Mouse (Mus musculus) neural tube, embryonic 13.5 days (tissue): ENCODE measurements around the gene Flad1. TPM values are rescaled to one million over a fixed set of nuclear protein-coding genes. Genes with fewer than 3 reads are reported as not detected.

ENCODE experiments used
- ATAC-seq: fragments of 200-750 bp; cut with Nextera tagmentation; 2 replicates; pipeline ENCODE4 v1.8.0; 2017; ENCODE audit warnings: low read depth, mild to moderate bottlenecking, moderate TSS enrichment, moderate library complexity
- H3K27ac ChIP-seq: fragments of 300-500 bp; sonication (generic); replicated peaks from 2 replicates; pipeline ENCODE4 v1.5.1; 2015; ENCODE audit warnings: moderate library complexity, mild to moderate bottlenecking, inconsistent platforms
- H3K27me3 ChIP-seq: fragments of 300-500 bp; sonication (generic); 2 replicates; pipeline ENCODE4 v1.6.1; 2015; ENCODE audit warnings: mild to moderate bottlenecking, inconsistent platforms
- H3K36me3 ChIP-seq: fragments of 300-500 bp; sonication (generic); 2 replicates; pipeline ENCODE4 v1.6.1; 2015; ENCODE audit warnings: mild to moderate bottlenecking, inconsistent platforms
- H3K4me1 ChIP-seq: fragments of 300-500 bp; sonication (generic); replicated peaks from 2 replicates; pipeline ENCODE4 v1.6.1; 2015; ENCODE audit warnings: inconsistent platforms
- H3K4me2 ChIP-seq: fragments of 300-500 bp; sonication (generic); 2 replicates; pipeline ENCODE4 v1.6.1; 2015; ENCODE audit warnings: inconsistent platforms, mild to moderate bottlenecking, moderate library complexity
- H3K4me3 ChIP-seq: fragments of 300-500 bp; sonication (generic); 2 replicates; pipeline ENCODE4 v1.5.1; 2015; ENCODE audit warnings: mild to moderate bottlenecking, inconsistent platforms
- H3K9ac ChIP-seq: fragments of 300-500 bp; sonication (generic); 2 replicates; pipeline ENCODE4 v1.6.1; 2015; ENCODE audit warnings: moderate library complexity, mild to moderate bottlenecking, inconsistent platforms
- H3K9me3 ChIP-seq: fragments of 300-500 bp; sonication (generic); 2 replicates; pipeline ENCODE4 v1.6.1; 2016; ENCODE audit warnings: inconsistent platforms
- WGBS: fragments of 180-500 bp; shearing (Covaris S2); methylation state at CpG from one replicate; pipeline ENCODE4 v1.1.7; 2015; 5-methylcytosine and 5-hydroxymethylcytosine counted together
- polyA plus RNA-seq: library from polyadenylated mRNA; unstranded; fragments of >200 nt; fragmentation: Nextera tagmentation; extraction: Ambion mirVana; gene quantifications from 2 replicates; pipeline ENCODE4 v1.2.1, GENCODE M21; 2015

Flad1 gene
- polyA plus RNA-seq, 1 experiment from 2014 or later, result 33.2 TPM

GRCm38 (mm10) chr3:89393605-89394004 lies 18.1 kb downstream of the Flad1 start:
- Histone ChIP-seq H3K27ac (peak overlapping the region; percentile 68), H3K4me3 (peak overlapping the region; percentile 51), H3K9ac (peak overlapping the region; percentile 73), H3K27me3 (peaks cover 32% of the 10 kb centered on the region), H3K4me1 (peaks cover 70% of the 10 kb centered on the region), H3K9me3 (no peaks in the 10 kb centered on the region), H3K36me3 (no peaks in the 10 kb centered on the region), H3K4me2 (peak overlapping the region; percentile 99)
- peak; percentile 91 for ATAC-seq
- under 1% methylated on average over 15 of the region's 15 CpGs for WGBS

GRCm38 (mm10) chr3:89392871-89393311 lies 18.8 kb downstream of the Flad1 start:
- H3K4me2 ChIP-seq, result peak overlapping the region; percentile 99
- 0% methylated on average over 18 of the region's 24 CpGs for WGBS
- peak overlapping the region; percentile 51 for H3K4me3 ChIP-seq
- no peak for ATAC-seq
- H3K27ac ChIP-seq, result no peak overlapping the region
- H3K9me3 ChIP-seq, result no peaks in the 10 kb centered on the region
- peaks cover 73% of the 10 kb centered on the region for H3K4me1 ChIP-seq
- peaks cover 32% of the 10 kb centered on the region for H3K27me3 ChIP-seq
- peak overlapping the region; percentile 71; the same call in 1 of the 2 replicates for H3K9ac ChIP-seq
- no peaks in the 10 kb centered on the region for H3K36me3 ChIP-seq

- Histone ChIP-seq H3K4me3 (peak overlapping the region; percentile 51), H3K27me3 (peaks cover 32% of the 10 kb centered on the region), H3K36me3 (no peaks in the 10 kb centered on the region), H3K4me2 (peak overlapping the region; percentile 99), H3K9ac (peak overlapping the region; percentile 71), H3K27ac (no peak overlapping the region), H3K9me3 (no peaks in the 10 kb centered on the region), H3K4me1 (peaks cover 71% of the 10 kb centered on the region)
- no peak for ATAC-seq
- under 1% methylated on average over 54 of the region's 56 CpGs for WGBS
Measured at GRCm38 (mm10) chr3:89391663-89392511, 19.8 kb downstream of the Flad1 start.

DNA sequence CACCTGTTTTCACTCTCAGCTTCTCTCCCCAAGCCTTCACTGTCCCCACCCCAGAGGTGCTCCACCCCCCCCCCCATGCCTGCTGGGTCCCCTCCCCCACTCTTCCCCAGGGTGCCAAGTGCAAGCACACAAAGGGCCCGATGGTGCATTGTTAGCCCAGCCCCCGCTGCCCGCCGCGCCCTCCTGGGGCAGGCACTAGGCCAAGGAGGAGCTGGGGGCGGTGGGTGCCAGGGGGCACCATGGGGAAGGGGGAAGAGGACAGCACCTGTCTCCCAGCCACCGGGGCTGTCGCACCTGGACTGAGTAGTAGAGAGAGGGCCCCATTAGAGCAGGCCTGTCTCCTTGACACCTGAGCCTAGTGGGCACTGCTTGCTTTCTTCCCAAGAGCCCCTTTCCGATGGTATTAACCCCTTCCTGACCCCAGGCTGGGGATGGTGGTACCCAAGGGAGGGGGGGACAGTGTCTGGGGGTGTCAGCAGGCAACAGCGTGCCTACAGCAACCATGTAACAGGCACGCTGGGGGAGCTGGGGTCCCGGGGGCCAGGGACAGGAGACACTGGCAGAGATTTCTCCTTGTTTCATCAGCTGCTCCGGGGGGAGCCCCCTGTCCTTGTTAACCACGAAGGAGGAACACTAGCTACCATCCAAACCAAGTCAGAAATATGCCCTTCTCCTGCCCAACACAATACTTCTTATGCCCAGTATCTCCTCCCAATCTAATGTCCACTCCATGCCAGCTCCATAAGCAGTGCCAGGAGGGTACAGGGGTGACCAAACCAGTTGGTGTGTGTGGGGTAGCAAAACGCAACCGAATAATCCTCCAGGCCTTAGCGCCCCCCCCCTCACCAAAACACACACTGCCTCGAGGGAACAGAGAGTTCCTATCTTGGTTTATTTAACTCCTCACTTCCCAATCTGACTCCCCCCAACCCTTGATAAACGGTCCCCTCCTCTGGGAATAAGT lies 20.7 kb downstream of the Flad1 start:
- ATAC-seq, result no peak
- H3K9me3 ChIP-seq, result no peaks in the 10 kb centered on the region
- 8% methylated on average over 19 of the region's 19 CpGs for WGBS
- peaks cover 62% of the 10 kb centered on the region for H3K4me1 ChIP-seq
- peak overlapping the region; percentile 51 for H3K4me3 ChIP-seq
- peak overlapping the region; percentile 71 for H3K9ac ChIP-seq
- peak overlapping the region; percentile 99 for H3K4me2 ChIP-seq
- no peak overlapping the region for H3K27ac ChIP-seq
- H3K27me3 ChIP-seq, result peaks cover 28% of the 10 kb centered on the region
- H3K36me3 ChIP-seq, result no peaks in the 10 kb centered on the region

GRCm38 (mm10) chr3:89390111-89390515 lies 21.6 kb downstream of the Flad1 start:
- H3K4me3 ChIP-seq, result no peak overlapping the region
- no peak for ATAC-seq
- H3K27ac ChIP-seq, result no peak overlapping the region
- peaks cover 24% of the 10 kb centered on the region for H3K27me3 ChIP-seq
- no peak overlapping the region for H3K4me2 ChIP-seq
- no peaks in the 10 kb centered on the region for H3K36me3 ChIP-seq
- WGBS, result 51% methylated on average over 5 of the region's 5 CpGs
- no peak overlapping the region for H3K9ac ChIP-seq
- H3K9me3 ChIP-seq, result no peaks in the 10 kb centered on the region
- H3K4me1 ChIP-seq, result peaks cover 54% of the 10 kb centered on the region

- Histone ChIP-seq H3K4me3 (no peak overlapping the region), H3K27me3 (peaks cover 16% of the 10 kb centered on the region), H3K36me3 (no peaks in the 10 kb centered on the region), H3K4me1 (peaks cover 44% of the 10 kb centered on the region), H3K9ac (no peak overlapping the region), H3K27ac (no peak overlapping the region), H3K9me3 (no peaks in the 10 kb centered on the region), H3K4me2 (no peak overlapping the region)
- 62% methylated on average over 5 of the region's 6 CpGs for WGBS
- no peak for ATAC-seq
Measured at GRCm38 (mm10) chr3:89388901-89389740, 22.5 kb downstream of the Flad1 start.

- Histone ChIP-seq H3K9me3 (no peaks in the 10 kb centered on the region), H3K4me3 (no peak overlapping the region), H3K4me2 (no peak overlapping the region), H3K36me3 (no peaks in the 10 kb centered on the region), H3K4me1 (peaks cover 36% of the 10 kb centered on the region), H3K9ac (no peak overlapping the region), H3K27me3 (peaks cover 16% of the 10 kb centered on the region), H3K27ac (no peak overlapping the region)
- 66% methylated on average over 11 of the region's 11 CpGs for WGBS
- ATAC-seq, result no peak
Measured at GRCm38 (mm10) chr3:89388134-89388881, 23.4 kb downstream of the Flad1 start.

DNA sequence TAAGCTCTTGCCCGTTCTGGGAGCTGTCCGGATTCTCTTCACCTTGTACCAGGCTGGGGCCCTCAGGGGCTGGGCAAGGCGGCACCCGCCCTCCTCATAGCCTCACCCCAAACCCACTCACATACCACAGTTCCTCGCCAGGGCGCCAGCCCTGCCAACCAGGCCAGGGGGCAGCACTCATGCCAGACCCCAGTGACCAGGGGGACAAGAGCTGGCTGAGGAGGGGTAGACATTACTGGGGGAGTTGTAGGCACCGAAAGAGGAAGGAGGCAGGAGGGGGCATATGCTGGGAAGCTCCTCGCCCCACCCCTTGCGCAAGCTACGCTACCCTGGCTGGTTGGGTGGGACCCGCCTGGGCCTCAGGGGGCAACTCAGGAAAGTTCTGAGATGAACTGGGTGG lies 24.0 kb downstream of the Flad1 start:
- no peak overlapping the region for H3K4me3 ChIP-seq
- no peak overlapping the region for H3K27ac ChIP-seq
- no peaks in the 10 kb centered on the region for H3K9me3 ChIP-seq
- no peak for ATAC-seq
- H3K4me2 ChIP-seq, result no peak overlapping the region
- H3K36me3 ChIP-seq, result no peaks in the 10 kb centered on the region
- WGBS, result 85% methylated on average over 11 of the region's 11 CpGs
- H3K4me1 ChIP-seq, result peaks cover 30% of the 10 kb centered on the region
- peaks cover 12% of the 10 kb centered on the region for H3K27me3 ChIP-seq
- no peak overlapping the region for H3K9ac ChIP-seq

DNA sequence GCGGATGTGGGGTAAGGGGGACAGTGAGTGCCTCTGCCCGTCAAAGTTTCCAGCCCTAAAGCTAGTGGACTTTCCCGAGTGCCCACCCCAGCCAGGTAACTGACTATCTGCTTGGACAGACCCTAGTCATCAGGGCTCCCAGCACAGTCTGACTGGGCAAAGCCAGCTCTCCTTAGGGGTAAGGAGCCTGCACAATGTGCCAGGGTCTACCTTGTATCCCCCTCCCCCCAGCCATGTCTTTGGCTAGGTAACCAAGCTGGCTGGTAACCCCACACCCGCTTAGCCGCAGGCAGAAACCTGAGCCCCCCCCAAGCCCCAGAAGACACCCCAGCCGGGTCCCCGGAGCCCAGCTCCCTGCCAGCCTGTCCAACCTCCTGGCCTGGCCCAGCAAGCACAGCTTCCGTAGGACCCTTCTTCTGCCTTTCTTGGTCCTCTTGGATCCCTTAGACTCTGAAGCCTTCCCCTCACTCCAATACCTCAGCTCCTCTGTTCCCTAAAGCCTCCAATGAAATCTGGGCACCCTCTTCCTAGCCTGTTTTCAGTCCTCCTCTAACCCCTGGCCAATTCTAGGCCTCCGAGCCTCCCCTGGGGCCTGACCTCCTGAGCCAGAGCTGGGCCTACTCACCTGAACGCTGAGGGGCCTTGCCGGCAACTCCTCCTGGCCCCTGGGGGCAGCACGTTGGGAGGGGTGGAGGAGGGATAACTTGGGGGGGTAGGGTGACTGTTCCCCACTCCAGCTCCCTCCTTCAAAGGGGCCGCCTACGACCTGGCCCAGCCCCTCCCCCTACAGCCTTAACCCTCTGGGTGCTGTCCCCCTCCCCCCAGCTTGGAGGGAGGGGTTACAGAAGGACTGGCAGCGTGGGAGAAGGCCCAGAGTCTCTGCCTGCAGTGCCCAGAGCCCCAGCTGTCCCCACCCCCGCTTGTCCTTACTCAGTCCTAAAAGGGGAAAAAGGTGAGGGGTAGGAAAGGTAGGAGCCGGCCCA lies 24.9 kb downstream of the Flad1 start:
- H3K4me2 ChIP-seq, result no peak overlapping the region
- H3K9ac ChIP-seq, result no peak overlapping the region
- 55% methylated on average over 17 of the region's 17 CpGs for WGBS
- H3K9me3 ChIP-seq, result no peaks in the 10 kb centered on the region
- H3K27ac ChIP-seq, result no peak overlapping the region
- ATAC-seq, result no peak
- H3K36me3 ChIP-seq, result no peaks in the 10 kb centered on the region
- H3K4me1 ChIP-seq, result peaks cover 21% of the 10 kb centered on the region
- H3K4me3 ChIP-seq, result no peak overlapping the region
- H3K27me3 ChIP-seq, result 0 out of 2 replicates have a peak, but pooled peaks cover 5% of the 10 kb centered on the region

DNA sequence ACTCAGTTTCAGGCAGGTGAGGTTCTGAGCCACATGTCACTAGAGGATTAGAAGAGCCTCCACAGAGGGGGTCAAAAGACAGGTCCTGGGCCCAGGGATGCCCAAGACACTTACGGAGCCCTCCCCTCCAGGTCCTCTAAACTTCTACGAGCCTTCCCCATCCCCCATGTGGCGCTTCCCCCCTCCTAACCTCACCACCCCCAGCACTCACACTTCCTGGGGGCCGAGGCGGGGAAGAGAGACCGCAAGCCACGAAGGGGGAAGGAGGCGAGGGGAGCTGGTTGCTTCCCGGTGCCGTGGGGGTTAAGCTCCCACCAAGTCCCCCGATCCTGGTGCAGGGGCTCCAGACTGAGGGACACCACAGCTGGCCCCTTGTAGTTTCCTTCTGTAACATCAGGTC lies 26.2 kb downstream of the Flad1 start:
- peaks cover 8% of the 10 kb centered on the region; the same call in 1 of the 2 replicates for H3K4me1 ChIP-seq
- ATAC-seq, result no peak
- WGBS, result 55% methylated on average over 11 of the region's 11 CpGs

More for the DNA sequence above, 26.2 kb downstream of the Flad1 start:
- H3K36me3 ChIP-seq, result no peaks in the 10 kb centered on the region
- H3K4me2 ChIP-seq, result no peak overlapping the region
- no peak overlapping the region for H3K9ac ChIP-seq
- no peak overlapping the region for H3K4me3 ChIP-seq
- no peaks in the 10 kb centered on the region for H3K9me3 ChIP-seq
- H3K27me3 ChIP-seq, result 0 out of 2 replicates have a peak, but pooled peaks cover 5% of the 10 kb centered on the region
- no peak overlapping the region for H3K27ac ChIP-seq
